Mouse (Mus musculus) retina, adult 2 months (tissue): Measurements from ENCODE around the gene Sacm1l.

Experiments
- DNase-seq: peaks from one replicate; pipeline ENCODE4 v3.0.0-alpha.2; 2012; ENCODE audit warnings: low read depth, low spot score

The Sacm1l gene

GRCm38 (mm10) chr9:123509638-123510604 lies 19.6 kb upstream of the Sacm1l start:
- DNase-seq: no peak

DNA sequence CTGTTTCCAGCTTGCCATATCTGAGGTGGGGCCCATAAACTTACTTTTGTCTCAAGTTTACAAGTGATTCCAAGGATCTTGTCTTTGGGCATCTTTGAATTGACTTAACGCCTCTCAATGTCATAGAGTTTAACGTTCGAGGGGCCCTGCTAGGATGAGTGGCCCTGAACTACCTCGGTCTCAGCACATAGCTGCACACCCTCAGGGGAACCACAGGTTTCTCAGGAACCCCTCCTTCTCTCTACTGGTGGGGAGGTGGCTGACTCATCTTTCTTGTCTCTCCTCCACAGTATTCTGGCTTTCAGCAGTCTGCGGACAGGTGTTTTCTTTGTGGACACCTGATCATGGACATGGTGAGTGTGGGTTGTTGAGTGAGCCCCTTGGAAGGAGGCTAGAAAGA lies 18.6 kb upstream of the Sacm1l start:
- DNase-seq: no peak

- no peak for DNase-seq
These were observed 17.1 kb upstream of the Sacm1l start for GRCm38 (mm10) chr9:123512482-123512881.

DNA sequence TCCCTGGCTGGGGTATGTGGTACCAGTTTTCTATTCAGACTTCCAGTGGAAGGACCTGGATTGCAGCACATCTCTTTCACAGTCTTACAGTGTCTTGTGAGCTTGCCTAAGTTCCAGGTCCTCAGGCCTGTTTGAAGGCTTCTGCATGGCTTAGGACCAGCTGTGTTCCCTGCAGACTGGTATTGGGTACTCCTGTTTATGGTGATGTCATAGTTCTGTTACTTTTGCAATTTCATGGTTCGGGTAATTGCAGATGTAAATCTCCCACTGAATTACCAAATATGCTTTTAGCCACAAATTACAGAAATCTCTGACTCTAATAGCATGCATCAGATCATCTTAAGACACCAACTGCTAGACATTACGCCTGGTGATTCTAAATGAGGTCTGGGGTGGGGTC lies 14.5 kb upstream of the Sacm1l start:
- DNase-seq: no peak

- DNase-seq: no peak
These were observed 12.7 kb upstream of the Sacm1l start for GRCm38 (mm10) chr9:123516641-123517385.

- DNase-seq: no peak
These were observed 10.3 kb upstream of the Sacm1l start for GRCm38 (mm10) chr9:123518969-123519894.

- no peak for DNase-seq
These were observed 8.8 kb upstream of the Sacm1l start for GRCm38 (mm10) chr9:123520735-123521134.

GRCm38 (mm10) chr9:123523676-123524075 lies 5.9 kb upstream of the Sacm1l start:
- DNase-seq: no peak

DNA sequence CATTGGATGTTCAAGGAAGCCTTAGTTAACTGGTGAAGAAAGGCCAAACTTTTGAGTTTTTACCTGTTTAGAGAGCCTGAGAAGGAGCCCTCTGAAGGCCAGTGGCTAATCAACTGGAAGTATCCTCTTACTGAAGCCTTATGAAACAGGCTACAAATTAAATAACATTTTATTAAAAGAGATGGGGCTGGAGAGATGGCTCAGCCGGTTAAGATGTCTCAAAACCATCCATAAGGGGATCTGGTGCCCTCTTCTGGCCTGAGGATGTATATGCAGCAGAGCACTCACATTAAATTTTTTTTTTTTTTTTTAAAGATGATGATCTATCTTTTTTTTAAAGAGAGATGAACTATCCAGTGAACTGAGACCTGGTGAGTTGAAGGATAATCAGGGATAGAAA lies 4.5 kb upstream of the Sacm1l start:
- DNase-seq: peak; percentile 45

DNA sequence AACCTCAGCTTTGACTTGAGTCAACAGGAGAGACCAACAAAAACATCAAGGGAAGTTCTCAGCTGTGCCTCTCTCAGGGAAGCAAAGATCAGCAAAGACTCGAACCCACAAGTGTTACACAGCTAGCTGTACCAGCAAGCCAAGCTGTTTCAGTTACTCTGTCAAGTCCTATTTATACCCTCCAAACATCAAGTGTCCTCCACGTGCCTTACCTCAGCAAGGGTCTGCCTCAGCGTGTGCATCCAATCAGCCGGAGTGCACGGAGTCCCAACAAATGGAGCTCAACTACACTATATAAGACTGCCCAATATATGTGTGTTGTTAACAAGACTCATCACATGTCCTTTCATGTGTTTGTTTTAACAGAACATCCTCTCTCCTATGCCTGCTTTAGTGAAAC lies 3.1 kb upstream of the Sacm1l start:
- DNase-seq: no peak

GRCm38 (mm10) chr9:123528087-123528925 lies 1.3 kb upstream of the Sacm1l start:
- DNase-seq: no peak

GRCm38 (mm10) chr9:123528926-123529295 lies 648 bp upstream of the Sacm1l start:
- DNase-seq: no peak

DNA sequence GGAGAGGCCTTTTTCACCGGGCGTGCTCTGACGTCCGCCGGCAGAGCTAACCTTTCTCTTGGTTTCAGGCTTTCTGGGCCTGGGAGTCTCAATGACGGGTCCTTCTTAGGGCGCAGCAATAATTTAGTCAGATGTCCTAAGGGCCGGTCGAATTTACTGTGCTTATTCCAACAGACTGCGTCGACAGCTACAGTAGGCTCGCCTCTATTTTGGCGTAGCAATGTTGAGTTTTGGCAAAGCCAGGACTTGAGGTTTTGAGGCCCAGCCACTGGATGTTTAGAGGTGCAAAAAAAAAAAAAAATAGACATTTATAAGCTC lies 558 bp downstream of the Sacm1l start:
- DNase-seq: no peak

DNA sequence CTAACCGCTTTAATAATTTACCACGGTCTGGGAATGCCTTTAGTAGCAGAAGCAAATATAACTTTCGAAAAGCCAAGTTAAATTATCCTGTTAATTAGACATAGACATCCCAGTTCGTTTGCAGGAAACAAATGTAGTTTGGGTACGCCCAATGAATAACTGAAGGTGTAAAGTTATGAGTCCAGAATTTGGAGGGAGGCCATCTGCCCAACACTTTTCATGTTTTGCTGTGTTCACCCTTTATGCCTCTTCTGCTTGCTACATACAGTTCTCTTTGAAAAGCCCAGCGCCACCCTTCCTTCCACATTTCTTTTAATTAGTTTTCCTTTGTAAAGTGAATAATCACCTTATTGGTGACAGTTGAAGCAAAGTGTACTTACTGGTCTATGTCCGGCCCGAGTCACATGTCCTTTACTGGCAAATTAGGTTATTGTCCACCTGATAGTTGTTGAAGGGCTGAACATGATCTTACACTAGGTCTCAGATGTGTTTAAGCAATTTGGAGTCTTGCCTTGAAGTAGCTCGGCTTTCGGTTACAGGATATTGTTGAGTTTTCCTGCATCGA lies 1.1 kb downstream of the Sacm1l start:
- DNase-seq: no peak

DNA sequence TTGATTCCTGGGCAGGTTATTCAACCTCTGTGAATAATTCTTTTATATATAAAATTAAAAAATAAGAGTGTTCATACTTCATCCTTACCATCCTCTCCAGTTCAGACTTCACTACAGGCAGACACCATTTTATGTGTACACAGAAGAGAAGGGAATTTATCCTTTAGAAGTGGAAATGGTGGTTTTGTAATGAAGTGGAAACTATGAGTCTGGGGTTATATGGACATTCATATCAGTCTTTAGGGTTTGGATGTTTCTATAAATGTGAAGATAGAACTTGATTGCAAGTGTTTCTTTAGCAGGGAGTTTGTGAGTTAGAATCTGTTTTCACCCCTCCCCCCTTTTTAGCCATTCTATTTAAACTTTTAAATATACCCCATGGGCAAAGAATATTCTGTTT lies 1.7 kb downstream of the Sacm1l start:
- DNase-seq: no peak

GRCm38 (mm10) chr9:123536613-123537012 lies 7.1 kb downstream of the Sacm1l start:
- DNase-seq: no peak

- DNase-seq: no peak
These were observed 8.6 kb downstream of the Sacm1l start for GRCm38 (mm10) chr9:123538189-123538588.

- DNase-seq: no peak
These were observed 9.5 kb downstream of the Sacm1l start for GRCm38 (mm10) chr9:123539093-123539492.

DNA sequence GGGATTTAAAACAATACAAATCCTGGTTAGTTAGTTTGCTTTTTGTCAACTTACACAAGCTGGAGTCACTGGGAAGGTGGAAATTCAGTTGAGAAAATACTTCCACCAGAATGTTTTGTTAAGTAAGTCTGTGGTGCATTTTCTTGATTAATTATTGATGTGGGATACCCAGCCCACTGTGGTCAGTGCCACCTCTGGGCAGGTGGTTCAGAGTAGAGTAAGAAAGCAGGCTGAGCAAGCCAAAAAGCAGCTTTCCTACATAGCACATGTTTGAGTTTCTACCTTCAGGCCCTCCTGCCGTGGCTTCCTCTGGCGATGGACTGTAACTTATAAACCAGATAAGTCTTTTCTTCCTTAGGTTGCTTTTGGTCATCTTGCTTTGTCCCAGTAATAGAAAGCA lies 10.3 kb downstream of the Sacm1l start:
- DNase-seq: no peak

- no peak for DNase-seq
These were observed 25.0 kb downstream of the Sacm1l start for GRCm38 (mm10) chr9:123554599-123554998.
